Mouse (Mus musculus) granulocyte monocyte progenitor cell, adult 5-6 weeks (primary cell): Measurements from ENCODE around the gene Zfp933. TPM values are rescaled to one million over a fixed set of nuclear protein-coding genes. Genes with fewer than 3 reads are reported as not detected.

ENCODE experiments used
- total RNA-seq, 2 experiments: library from RNA; stranded (forward) in 1 of 2; stranded (reverse) in 1 of 2; fragments of 200-712, 200-1000 nt in 1 of 2; fragments of >200 nt in 1 of 2; fragmentation: Nextera tagmentation in 1 of 2; gene quantifications; 2 replicates each; pipeline ENCODE4 v1.2.3; 2014 to 2017

The Zfp933 gene
- total RNA-seq, 2 experiments from 2014 or later = 10.4 to 18.2 TPM

Other genes starting within 250 kb of the Zfp933 start
- gene Zfp979, start 205.9 kb downstream of the Zfp933 start, total RNA-seq (2014; fragmentation: Nextera tagmentation) = 2.9 and 5.4 TPM in 2 replicates
- gene Zfp979, start 205.9 kb downstream of the Zfp933 start, total RNA-seq (2017) = 3.5 and 4.7 TPM in 2 replicates
- 0.34 TPM in 1 of 2 replicates, not detected in the other for gene Zfp534, start 145.8 kb downstream of the Zfp933 start, total RNA-seq (2014; fragmentation: Nextera tagmentation)
- not detected in 2 replicates for gene Zfp534, start 145.8 kb downstream of the Zfp933 start, total RNA-seq (2017)
- 30.4 and 34.9 TPM in 2 replicates for gene Zfp984, start 38.6 kb downstream of the Zfp933 start, total RNA-seq (2014; fragmentation: Nextera tagmentation)
- 31.6 and 37.0 TPM in 2 replicates for gene Zfp984, start 38.6 kb downstream of the Zfp933 start, total RNA-seq (2017)
- 45.9 and 58.8 TPM in 2 replicates for gene Miip, start 20.4 kb upstream of the Zfp933 start, total RNA-seq (2014; fragmentation: Nextera tagmentation)
- 33.8 and 36.0 TPM in 2 replicates for gene Miip, start 20.4 kb upstream of the Zfp933 start, total RNA-seq (2017)
- 7.1 TPM in 1 of 2 replicates, not detected in the other for gene Fv1, start 20.6 kb upstream of the Zfp933 start, total RNA-seq (2014; fragmentation: Nextera tagmentation)
- 13.5 and 16.2 TPM in 2 replicates for gene Fv1, start 20.6 kb upstream of the Zfp933 start, total RNA-seq (2017)
- gene Mfn2, start 56.3 kb upstream of the Zfp933 start, total RNA-seq (2014; fragmentation: Nextera tagmentation) = 34.4 and 38.9 TPM in 2 replicates
- 30.2 and 32.6 TPM in 2 replicates for gene Mfn2, start 56.3 kb upstream of the Zfp933 start, total RNA-seq (2017)
- 6.7 and 7.0 TPM in 2 replicates for gene Plod1, start 88.4 kb upstream of the Zfp933 start, total RNA-seq (2014; fragmentation: Nextera tagmentation)
- gene Plod1, start 88.4 kb upstream of the Zfp933 start, total RNA-seq (2017) = 9.0 and 9.1 TPM in 2 replicates
- 28.6 and 32.6 TPM in 2 replicates for gene 2510039O18Rik, start 92.5 kb upstream of the Zfp933 start, total RNA-seq (2014; fragmentation: Nextera tagmentation)
- gene 2510039O18Rik, start 92.5 kb upstream of the Zfp933 start, total RNA-seq (2017) = 33.6 and 45.4 TPM in 2 replicates
- not detected in 2 replicates for gene Nppb, start 137.4 kb upstream of the Zfp933 start, total RNA-seq (2014; fragmentation: Nextera tagmentation)
- gene Nppb, start 137.4 kb upstream of the Zfp933 start, total RNA-seq (2017) = not detected in 2 replicates
- gene Nppa, start 152.4 kb upstream of the Zfp933 start, total RNA-seq (2014; fragmentation: Nextera tagmentation) = not detected in 2 replicates
- not detected in 2 replicates for gene Nppa, start 152.4 kb upstream of the Zfp933 start, total RNA-seq (2017)
- 7.4 and 9.1 TPM in 2 replicates for gene Clcn6, start 190.5 kb upstream of the Zfp933 start, total RNA-seq (2014; fragmentation: Nextera tagmentation)
- gene Clcn6, start 190.5 kb upstream of the Zfp933 start, total RNA-seq (2017) = 1.3 and 4.3 TPM in 2 replicates
- gene Mthfr, start 190.7 kb upstream of the Zfp933 start, total RNA-seq (2014; fragmentation: Nextera tagmentation) = 5.4 and 7.6 TPM in 2 replicates
- 2.7 and 9.0 TPM in 2 replicates for gene Mthfr, start 190.7 kb upstream of the Zfp933 start, total RNA-seq (2017)
- gene Agtrap, start 239.7 kb upstream of the Zfp933 start, total RNA-seq (2014; fragmentation: Nextera tagmentation) = 28.5 and 30.0 TPM in 2 replicates
- 28.2 and 30.8 TPM in 2 replicates for gene Agtrap, start 239.7 kb upstream of the Zfp933 start, total RNA-seq (2017)